Mouse (Mus musculus) neural tube, embryonic 12.5 days (tissue): ENCODE measurements around the gene Clock. TPM values are rescaled to one million over a fixed set of nuclear protein-coding genes. Genes with fewer than 3 reads are reported as not detected.

Experiments used
- ATAC-seq: fragments of 200-750 bp; cut with Nextera tagmentation; 2 replicates; pipeline ENCODE4 v1.8.0; 2017; ENCODE audit warnings: low read depth, mild to moderate bottlenecking, moderate TSS enrichment, moderate library complexity; ENCODE audit not compliant: low FRiP score
- H3K27ac ChIP-seq: fragments of 300-500 bp; sonication (generic); 2 replicates; pipeline ENCODE4 v1.5.1; 2016
- H3K27me3 ChIP-seq: fragments of 300-500 bp; sonication (generic); replicated peaks from 2 replicates; pipeline ENCODE4 v1.6.1; 2016; ENCODE audit warnings: mild to moderate bottlenecking
- H3K36me3 ChIP-seq: fragments of 300-500 bp; sonication (generic); 2 replicates; pipeline ENCODE4 v1.6.1; 2016; ENCODE audit warnings: mild to moderate bottlenecking
- H3K4me1 ChIP-seq: fragments of 300-500 bp; sonication (generic); 2 replicates; pipeline ENCODE4 v1.6.1; 2016
- H3K4me2 ChIP-seq: fragments of 300-500 bp; sonication (generic); replicated peaks from 2 replicates; pipeline ENCODE4 v1.6.1; 2016; ENCODE audit warnings: mild to moderate bottlenecking
- H3K4me3 ChIP-seq: fragments of 300-500 bp; sonication (generic); 2 replicates; pipeline ENCODE4 v1.5.1; 2016
- H3K9ac ChIP-seq: fragments of 300-500 bp; sonication (generic); 2 replicates; pipeline ENCODE4 v1.6.1; 2016; ENCODE audit warnings: mild to moderate bottlenecking
- H3K9me3 ChIP-seq: fragments of 300-500 bp; sonication (generic); 2 replicates; pipeline ENCODE4 v1.6.1; 2016; ENCODE audit warnings: mild to moderate bottlenecking
- WGBS: fragments of 180-500 bp; shearing (Covaris S2); methylation state at CpG from one replicate; pipeline ENCODE4 v1.1.7; 2016; 5-methylcytosine and 5-hydroxymethylcytosine counted together
- polyA plus RNA-seq: library from polyadenylated mRNA; unstranded; fragments of >200 nt; fragmentation: Nextera tagmentation; extraction: Ambion mirVana; gene quantifications from 2 replicates; pipeline ENCODE4 v1.2.1, GENCODE M21; 2016

Clock gene
- polyA plus RNA-seq, 1 experiment from 2014 or later, result 14.5 TPM

- Histone ChIP-seq H3K27me3 (no peaks in the 10 kb centered on the region), H3K36me3 (peaks cover 12% of the 10 kb centered on the region), H3K9ac (no peak overlapping the region), H3K4me2 (no peak overlapping the region), H3K4me3 (no peak overlapping the region), H3K4me1 (no peaks in the 10 kb centered on the region), H3K27ac (no peak overlapping the region), H3K9me3 (no peaks in the 10 kb centered on the region)
- ATAC-seq, result no peak
Measured at GRCm38 (mm10) chr5:76246539-76246938, 58.1 kb downstream of the Clock start.

GRCm38 (mm10) chr5:76245419-76245818 is 59.2 kb downstream of the Clock start:
- no peak overlapping the region for H3K9ac ChIP-seq
- no peak overlapping the region for H3K4me2 ChIP-seq
- H3K27ac ChIP-seq, result no peak overlapping the region
- H3K4me1 ChIP-seq, result no peaks in the 10 kb centered on the region
- WGBS, result 94% methylated on average over 3 of the region's 3 CpGs
- peaks cover 15% of the 10 kb centered on the region for H3K36me3 ChIP-seq
- no peak overlapping the region for H3K4me3 ChIP-seq
- H3K27me3 ChIP-seq, result no peaks in the 10 kb centered on the region
- ATAC-seq, result no peak
- no peaks in the 10 kb centered on the region for H3K9me3 ChIP-seq

GRCm38 (mm10) chr5:76244430-76244829 is 60.2 kb downstream of the Clock start:
- Histone ChIP-seq H3K4me1 (no peaks in the 10 kb centered on the region), H3K4me3 (no peak overlapping the region), H3K4me2 (no peak overlapping the region), H3K27me3 (no peaks in the 10 kb centered on the region), H3K36me3 (peaks cover 15% of the 10 kb centered on the region), H3K9me3 (no peaks in the 10 kb centered on the region), H3K27ac (no peak overlapping the region), H3K9ac (no peak overlapping the region)
- ATAC-seq, result no peak
- 96% methylated on average over 10 of the region's 10 CpGs for WGBS

DNA sequence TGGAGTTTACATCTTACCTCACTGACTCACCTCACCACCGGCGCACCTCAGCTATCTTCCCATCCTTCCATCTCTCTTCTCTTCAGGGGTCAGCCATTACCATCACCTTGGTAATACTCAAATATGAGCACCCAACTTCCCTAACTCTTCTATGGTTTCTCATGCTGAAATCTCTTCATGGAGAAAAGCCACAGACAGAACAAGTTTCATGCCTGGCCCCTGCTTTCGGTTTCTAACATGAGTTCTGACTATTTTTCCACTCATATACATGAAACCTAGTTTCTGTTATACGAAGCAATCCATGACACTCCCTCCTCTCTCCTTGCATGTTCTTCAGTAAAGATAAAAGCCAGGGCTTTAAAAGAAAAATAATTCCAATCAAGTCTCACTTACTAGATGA is 60.7 kb downstream of the Clock start:
- H3K4me2 ChIP-seq, result no peak overlapping the region
- no peaks in the 10 kb centered on the region for H3K4me1 ChIP-seq
- no peaks in the 10 kb centered on the region for H3K27me3 ChIP-seq
- WGBS, result 95% methylated on average over 4 of the region's 4 CpGs
- no peak overlapping the region for H3K9ac ChIP-seq
- no peak overlapping the region for H3K4me3 ChIP-seq
- no peak overlapping the region for H3K27ac ChIP-seq
- peaks cover 14% of the 10 kb centered on the region for H3K36me3 ChIP-seq
- no peak for ATAC-seq
- no peaks in the 10 kb centered on the region for H3K9me3 ChIP-seq

DNA sequence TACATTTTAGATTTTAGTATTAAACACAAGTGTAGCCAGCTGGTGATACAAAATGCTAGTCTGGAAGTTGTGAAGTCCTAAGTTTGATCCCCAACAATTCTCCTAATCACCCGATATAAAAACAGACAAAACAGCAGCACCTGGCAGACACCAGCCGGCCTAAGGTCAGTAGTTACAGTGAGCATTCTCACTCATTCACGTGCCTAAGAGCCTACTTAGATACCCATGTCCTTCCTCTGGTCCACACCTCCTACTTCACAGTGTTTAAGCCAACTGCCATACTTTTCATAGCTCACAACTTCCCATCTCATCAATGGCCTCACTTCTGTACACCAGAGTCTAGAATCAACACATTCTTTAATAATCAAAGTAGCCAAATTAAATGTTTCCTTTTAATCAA is 61.3 kb downstream of the Clock start:
- no peak for ATAC-seq
- H3K27me3 ChIP-seq, result no peaks in the 10 kb centered on the region
- H3K36me3 ChIP-seq, result peaks cover 12% of the 10 kb centered on the region
- no peak overlapping the region for H3K4me2 ChIP-seq
- H3K4me3 ChIP-seq, result no peak overlapping the region
- no peak overlapping the region for H3K27ac ChIP-seq
- H3K9ac ChIP-seq, result no peak overlapping the region
- H3K4me1 ChIP-seq, result no peaks in the 10 kb centered on the region
- no peaks in the 10 kb centered on the region for H3K9me3 ChIP-seq
- WGBS, result 84% methylated on average over 3 of the region's 3 CpGs

DNA sequence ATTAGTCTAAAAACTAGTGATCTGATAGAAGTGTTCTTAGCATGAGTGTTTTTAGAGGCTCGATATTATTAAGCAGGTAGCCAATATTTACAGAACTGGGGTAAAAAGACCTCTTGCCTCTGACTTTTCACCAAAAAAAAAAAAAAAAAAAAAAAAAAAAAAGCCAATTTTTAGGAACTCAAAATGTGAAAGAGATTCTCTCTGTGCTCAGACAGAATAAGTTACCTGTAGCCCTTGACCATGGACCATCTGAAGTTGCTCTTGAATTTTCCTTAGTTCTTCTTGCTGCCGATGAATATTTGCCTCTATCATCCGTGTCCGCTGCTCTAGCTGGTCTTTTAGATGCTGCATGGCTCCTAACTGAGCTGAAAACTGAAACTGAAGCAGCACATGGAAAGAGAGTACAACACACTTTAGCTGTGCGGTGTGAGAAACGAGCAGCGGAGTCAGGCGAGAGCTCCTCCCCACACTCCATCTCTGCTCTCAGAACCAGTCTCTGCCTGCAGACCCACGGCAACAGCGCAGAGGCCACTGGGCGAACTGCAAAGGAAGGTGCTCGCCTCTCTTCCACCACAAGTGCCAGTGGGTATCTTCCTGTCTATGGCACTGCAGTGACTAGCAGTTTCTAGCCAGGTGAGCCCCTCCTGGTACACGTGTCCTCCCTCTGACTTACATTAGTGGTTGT is 73.3 kb downstream of the Clock start:
- Histone ChIP-seq H3K36me3 (peaks cover 51% of the 10 kb centered on the region), H3K4me3 (no peak overlapping the region), H3K9ac (no peak overlapping the region), H3K9me3 (no peaks in the 10 kb centered on the region), H3K27me3 (no peaks in the 10 kb centered on the region), H3K4me1 (no peaks in the 10 kb centered on the region), H3K4me2 (no peak overlapping the region), H3K27ac (no peak overlapping the region)
- WGBS, result 94% methylated on average over 13 of the region's 13 CpGs
- no peak for ATAC-seq

- Histone ChIP-seq H3K36me3 (peaks cover 23% of the 10 kb centered on the region), H3K4me2 (no peak overlapping the region), H3K9me3 (no peaks in the 10 kb centered on the region), H3K4me1 (no peaks in the 10 kb centered on the region), H3K27ac (no peak overlapping the region), H3K27me3 (no peaks in the 10 kb centered on the region), H3K9ac (no peak overlapping the region), H3K4me3 (no peak overlapping the region)
- 85% methylated on average over 6 of the region's 6 CpGs for WGBS
- ATAC-seq, result no peak
Measured at GRCm38 (mm10) chr5:76216691-76217090, 87.9 kb downstream of the Clock start.

GRCm38 (mm10) chr5:76208066-76208465 is 96.5 kb downstream of the Clock start:
- Histone ChIP-seq H3K4me3 (no peak overlapping the region), H3K27ac (no peak overlapping the region), H3K9me3 (no peaks in the 10 kb centered on the region), H3K4me1 (no peaks in the 10 kb centered on the region), H3K9ac (no peak overlapping the region), H3K27me3 (no peaks in the 10 kb centered on the region), H3K36me3 (peaks cover 54% of the 10 kb centered on the region), H3K4me2 (no peak overlapping the region)
- ATAC-seq, result no peak
- WGBS, result 95% methylated on average over 5 of the region's 5 CpGs

GRCm38 (mm10) chr5:76205886-76206285 is 98.7 kb downstream of the Clock start:
- Histone ChIP-seq H3K9me3 (no peaks in the 10 kb centered on the region), H3K27ac (no peak overlapping the region), H3K4me1 (no peaks in the 10 kb centered on the region), H3K9ac (no peak overlapping the region), H3K27me3 (no peaks in the 10 kb centered on the region), H3K4me2 (no peak overlapping the region), H3K4me3 (no peak overlapping the region), H3K36me3 (peaks cover 58% of the 10 kb centered on the region)
- 88% methylated on average over 2 of the region's 2 CpGs for WGBS
- ATAC-seq, result no peak

- no peak overlapping the region for H3K27ac ChIP-seq
- H3K4me1 ChIP-seq, result no peaks in the 10 kb centered on the region
- H3K9ac ChIP-seq, result no peak overlapping the region
- no peak for ATAC-seq
- 93% methylated on average over 3 of the region's 3 CpGs for WGBS
- H3K36me3 ChIP-seq, result peaks cover 65% of the 10 kb centered on the region
- no peak overlapping the region for H3K4me3 ChIP-seq
- no peaks in the 10 kb centered on the region for H3K27me3 ChIP-seq
- H3K4me2 ChIP-seq, result no peak overlapping the region
- no peaks in the 10 kb centered on the region for H3K9me3 ChIP-seq
Measured at GRCm38 (mm10) chr5:76203171-76203570, 101.4 kb downstream of the Clock start.

DNA sequence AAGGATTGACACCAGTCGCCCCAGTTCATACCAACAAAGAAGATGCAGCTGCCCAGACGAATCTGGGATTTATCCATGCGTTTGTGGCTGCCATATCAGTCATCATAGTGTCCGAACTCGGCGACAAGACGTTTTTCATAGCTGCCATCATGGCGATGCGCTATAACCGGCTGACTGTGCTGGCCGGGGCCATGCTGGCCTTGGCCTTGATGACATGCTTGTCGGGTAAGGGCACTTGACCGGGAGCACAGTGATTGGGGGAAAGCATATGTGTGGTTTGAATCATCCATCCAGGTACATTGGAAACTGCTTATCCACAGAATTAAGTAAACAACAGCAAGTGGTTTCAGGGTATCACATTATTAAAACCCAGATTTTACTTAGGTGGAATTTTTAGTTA is 105.2 kb downstream of the Clock start:
- Histone ChIP-seq H3K9me3 (no peaks in the 10 kb centered on the region), H3K36me3 (peaks cover 44% of the 10 kb centered on the region), H3K27me3 (no peaks in the 10 kb centered on the region), H3K4me2 (no peak overlapping the region), H3K27ac (no peak overlapping the region), H3K4me1 (no peaks in the 10 kb centered on the region), H3K4me3 (no peak overlapping the region), H3K9ac (no peak overlapping the region)
- ATAC-seq, result no peak
- WGBS, result 90% methylated on average over 13 of the region's 13 CpGs

GRCm38 (mm10) chr5:76194377-76194945 is 110.1 kb downstream of the Clock start:
- no peak overlapping the region for H3K9ac ChIP-seq
- no peak overlapping the region for H3K4me2 ChIP-seq
- WGBS, result 92% methylated on average over 6 of the region's 6 CpGs
- no peaks in the 10 kb centered on the region for H3K27me3 ChIP-seq
- no peaks in the 10 kb centered on the region for H3K4me1 ChIP-seq
- peaks cover 19% of the 10 kb centered on the region; the same call in 1 of the 2 replicates for H3K36me3 ChIP-seq
- H3K27ac ChIP-seq, result no peak overlapping the region
- H3K9me3 ChIP-seq, result no peaks in the 10 kb centered on the region
- H3K4me3 ChIP-seq, result no peak overlapping the region
- no peak for ATAC-seq

DNA sequence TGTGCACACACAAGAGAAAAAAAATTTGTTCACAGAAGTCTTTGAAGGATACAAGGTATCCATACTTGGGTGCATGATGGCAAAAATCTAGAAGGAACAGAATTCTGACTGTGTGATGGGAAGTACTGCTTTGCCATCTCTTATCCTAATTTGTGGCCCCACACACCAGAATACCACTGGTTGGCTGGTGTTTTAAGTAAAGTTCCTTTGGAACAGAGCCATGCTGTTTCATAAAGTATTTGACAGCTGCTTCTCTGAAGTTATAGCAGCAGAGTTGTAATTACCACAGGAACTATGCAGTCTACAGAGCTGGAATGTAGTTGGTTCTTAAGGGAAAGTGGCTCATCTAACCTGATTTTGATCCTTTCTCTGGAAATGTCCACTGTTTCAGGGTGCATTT is 111.5 kb downstream of the Clock start:
- Histone ChIP-seq H3K9me3 (no peaks in the 10 kb centered on the region), H3K27me3 (no peaks in the 10 kb centered on the region), H3K4me3 (no peak overlapping the region), H3K4me2 (no peak overlapping the region), H3K9ac (no peak overlapping the region), H3K27ac (no peak overlapping the region), H3K36me3 (peaks cover 16% of the 10 kb centered on the region; the same call in 1 of the 2 replicates), H3K4me1 (no peaks in the 10 kb centered on the region)
- ATAC-seq, result no peak
